Comparison of ENCODE assay signal across 25 mouse cellular contexts in genomic region chr4:7356202-7356601, GRCm38 (mm10).
"Had no signal": no experiment of that assay in that cellular context is flagged by ENCODE, and none has a peak within 500 bp of the region (broad histone marks: within the 10 kb centered on the region; RNA-seq: fewer than 3 reads in every experiment).

No protein-coding gene starts in this region.

- H3K4me2 ChIP-seq: heart, embryonic 11.5 days; heart, embryonic 13.5 days; heart, embryonic 15.5 days; hindbrain, embryonic 13.5 days; hindbrain, embryonic 15.5 days; intestine, embryonic 15.5 days; limb, embryonic 12.5 days; liver, embryonic 11.5 days; liver, embryonic 13.5 days; liver, embryonic 15.5 days had no signal

- DNase-seq: gastrocnemius, postnatal 14 days; heart, adult 18-20 months; heart, postnatal 14 days; heart, postnatal 36 days; kidney, adult 18-20 months; kidney, adult 8-10 months; kidney, postnatal 10 days; kidney, postnatal 25 days; kidney, postnatal 4 days; liver; liver, embryonic 13.5 days had no signal

- ATAC-seq: hindbrain, postnatal 0 days; intestine, embryonic 15.5 days; intestine, postnatal 0 days had no signal

- H3K9me3 ChIP-seq: heart, embryonic 13.5 days; heart, embryonic 15.5 days; hindbrain, embryonic 13.5 days; hindbrain, embryonic 15.5 days; intestine, embryonic 15.5 days; limb, embryonic 10.5 days; limb, embryonic 12.5 days; liver, embryonic 13.5 days; liver, embryonic 15.5 days had no signal

- H3K4me1 ChIP-seq: heart, embryonic 13.5 days; heart, embryonic 15.5 days; hindbrain, embryonic 13.5 days; hindbrain, embryonic 15.5 days; intestine, embryonic 15.5 days; limb, embryonic 10.5 days; limb, embryonic 12.5 days; liver, embryonic 13.5 days; liver, embryonic 15.5 days had no signal

- H3K27me3 ChIP-seq: heart, embryonic 13.5 days; heart, embryonic 15.5 days; hindbrain, embryonic 13.5 days; hindbrain, embryonic 15.5 days; intestine, embryonic 15.5 days; limb, embryonic 12.5 days; liver, embryonic 13.5 days; liver, embryonic 15.5 days had no signal

- H3K9ac ChIP-seq: heart, embryonic 13.5 days; heart, embryonic 15.5 days; hindbrain, embryonic 13.5 days; hindbrain, embryonic 15.5 days; intestine, embryonic 15.5 days; limb, embryonic 12.5 days; liver, embryonic 13.5 days; liver, embryonic 15.5 days had no signal

- H3K4me3 ChIP-seq: heart, embryonic 13.5 days; heart, embryonic 15.5 days; hindbrain, embryonic 13.5 days; hindbrain, embryonic 15.5 days; intestine, embryonic 15.5 days; layer of hippocampus, adult 2 months; left cerebral cortex, adult 2 months; limb, embryonic 10.5 days; limb, embryonic 12.5 days; liver, embryonic 13.5 days; liver, embryonic 15.5 days had no signal

- H3K36me3 ChIP-seq: heart, embryonic 13.5 days; heart, embryonic 15.5 days; hindbrain, embryonic 13.5 days; hindbrain, embryonic 15.5 days; intestine, embryonic 15.5 days; limb, embryonic 10.5 days; limb, embryonic 12.5 days; liver, embryonic 13.5 days; liver, embryonic 15.5 days had no signal

- H3K27ac ChIP-seq: heart, embryonic 13.5 days; heart, embryonic 15.5 days; hindbrain, embryonic 13.5 days; hindbrain, embryonic 15.5 days; hindbrain, postnatal 0 days; intestine, embryonic 15.5 days; layer of hippocampus, adult 2 months; left cerebral cortex, adult 2 months; limb, embryonic 10.5 days; limb, embryonic 12.5 days; liver, embryonic 13.5 days; liver, embryonic 15.5 days had no signal
